Mouse (Mus musculus) midbrain, embryonic 14.5 days (tissue): ENCODE data around the gene Zbtb24. TPM values are rescaled to one million over a fixed set of nuclear protein-coding genes. Genes with fewer than 3 reads are reported as not detected.
"Not testable (repeated sequence)": the region's sequence is repeated elsewhere in the genome, so short reads cannot be mapped to it uniquely, and the experiment has no call there.

ENCODE experiments used
- ATAC-seq: fragments of 200-750 bp; cut with Nextera tagmentation; 2 replicates; pipeline ENCODE4 v1.8.0; 2017; ENCODE audit warnings: moderate number of reproducible peaks, moderate library complexity; ENCODE audit not compliant: low FRiP score, low TSS enrichment
- DNase-seq: peaks from one replicate; pipeline ENCODE4 v3.0.0-alpha.2; 2015
- H3K27ac ChIP-seq: fragments of 300-500 bp; sonication (generic); replicated peaks from 2 replicates; pipeline ENCODE4 v1.5.1; 2014; ENCODE audit warnings: mild to moderate bottlenecking, low read depth, low read length, moderate library complexity
- H3K27me3 ChIP-seq: fragments of 300-500 bp; sonication (generic); 2 replicates; pipeline ENCODE4 v1.6.1; 2014; ENCODE audit warnings: low read length, control low read depth, mixed read lengths; ENCODE audit not compliant: control insufficient read depth, insufficient read depth
- H3K36me3 ChIP-seq: fragments of 300-500 bp; sonication (generic); 2 replicates; pipeline ENCODE4 v1.6.1; 2014; ENCODE audit warnings: low read length, control low read depth; ENCODE audit not compliant: control insufficient read depth, insufficient read depth
- H3K4me1 ChIP-seq: fragments of 300-500 bp; sonication (generic); 2 replicates; pipeline ENCODE4 v1.6.1; 2014; ENCODE audit warnings: mild to moderate bottlenecking, antibody characterized with exemption, low read length, control low read depth; ENCODE audit not compliant: control insufficient read depth, insufficient read depth
- H3K4me2 ChIP-seq: fragments of 300-500 bp; sonication (generic); 2 replicates; pipeline ENCODE4 v1.6.1; 2014; ENCODE audit warnings: mild to moderate bottlenecking, low read length, moderate library complexity
- H3K4me3 ChIP-seq: fragments of 300-500 bp; sonication (generic); replicated peaks from 2 replicates; pipeline ENCODE4 v1.5.1; 2014; ENCODE audit warnings: low read depth, low read length
- H3K9ac ChIP-seq: fragments of 300-500 bp; sonication (generic); replicated peaks from 2 replicates; pipeline ENCODE4 v1.6.1; 2014; ENCODE audit warnings: mild to moderate bottlenecking, low read length, moderate library complexity
- H3K9me3 ChIP-seq: fragments of 300-500 bp; sonication (generic); 2 replicates; pipeline ENCODE4 v1.6.1; 2016; ENCODE audit warnings: low read length, control low read depth, mixed read lengths; ENCODE audit not compliant: control insufficient read depth
- WGBS: fragments of 180-500 bp; shearing (Covaris S2); extraction: QIAGEN DNeasy Blood & Tissue Kit; methylation state at CpG from one replicate; pipeline ENCODE4 v1.1.7; 2014; 5-methylcytosine and 5-hydroxymethylcytosine counted together
- polyA plus RNA-seq: library from polyadenylated mRNA; unstranded; fragments of >200 nt; fragmentation: Nextera tagmentation; extraction: Ambion mirVana; gene quantifications from 2 replicates; pipeline ENCODE4 v1.2.1, GENCODE M21; 2014

Gene Zbtb24
- polyA plus RNA-seq, result 18.5 and 20.5 TPM in 2 replicates

DNA sequence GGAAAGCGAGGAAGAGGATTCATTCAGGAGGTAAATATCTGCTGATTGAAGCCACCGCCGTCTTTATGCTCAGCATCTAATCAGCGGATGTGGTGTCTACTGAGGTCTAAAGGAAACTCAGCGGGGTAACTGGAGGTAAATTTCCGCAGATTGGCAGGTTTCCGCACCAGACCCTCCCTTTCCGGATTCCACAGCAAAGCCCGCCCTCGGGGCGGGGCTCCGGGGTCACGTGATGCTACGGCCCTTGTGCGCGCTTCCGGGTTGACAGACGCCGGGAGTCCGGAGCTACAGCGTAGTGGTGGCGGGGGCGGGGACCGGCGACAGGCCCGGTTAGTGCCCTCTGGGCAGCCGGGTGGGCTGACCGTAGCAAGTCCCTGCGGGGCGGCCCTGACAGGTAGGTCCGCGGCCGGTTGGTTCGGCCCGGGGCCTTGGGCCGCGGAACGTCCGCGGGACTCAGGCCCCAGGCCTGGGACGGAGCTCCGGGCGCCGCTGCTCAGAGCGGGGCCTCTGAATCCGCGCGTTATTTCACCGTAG, at the start of gene Zbtb24:
Gene Zbtb24, plus strand, starts transcription at position 247 of the 534 bp plus-strand sequence.
- WGBS, result under 1% methylated on average over 49 of the region's 49 CpGs
- Histone ChIP-seq H3K27ac (peak within 1 kb of the TSS; percentile 82), H3K36me3 (peaks cover 24% of the 10 kb centered on the region), H3K4me1 (peaks cover 26% of the 10 kb centered on the region), H3K4me2 (peak within 1 kb of the TSS; percentile 82), H3K9ac (peak within 1 kb of the TSS; percentile 80), H3K9me3 (no peaks in the 10 kb centered on the region), H3K4me3 (peak within 1 kb of the TSS; percentile 88), H3K27me3 (no peaks in the 10 kb centered on the region)
- DNase-seq (peak; percentile 99), ATAC-seq (peak; percentile 95)

DNA sequence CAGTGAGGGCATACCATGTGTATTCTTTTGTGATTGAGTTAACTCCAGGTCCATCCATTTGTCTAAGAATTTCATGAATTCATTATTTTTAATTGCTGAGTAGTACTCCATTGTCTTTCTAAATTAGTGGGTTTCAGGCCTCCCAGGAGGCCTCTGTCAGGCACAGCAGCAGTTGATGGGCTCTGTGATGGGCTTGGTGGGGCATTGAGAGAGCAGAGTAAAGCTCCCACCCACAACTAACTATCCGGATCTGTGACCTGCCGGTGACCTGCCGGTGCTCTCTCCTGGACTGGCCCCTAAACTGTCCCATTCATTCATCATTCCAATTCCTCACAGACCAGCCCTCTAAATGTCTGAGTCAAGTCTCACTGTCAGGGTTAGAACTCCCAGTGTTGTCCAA, 49.1 kb upstream of the Zbtb24 start:
- Histone ChIP-seq H3K4me1 (no peaks in the 10 kb centered on the region), H3K4me3 (no peak overlapping the region), H3K36me3 (no peaks in the 10 kb centered on the region), H3K9me3 (no peaks in the 10 kb centered on the region), H3K27me3 (no peaks in the 10 kb centered on the region), H3K4me2 (no peak overlapping the region), H3K9ac (no peak overlapping the region), H3K27ac (no peak overlapping the region)
- 94% methylated on average over 3 of the region's 3 CpGs for WGBS
- ATAC-seq, result no peak
- DNase-seq, result no peak

DNA sequence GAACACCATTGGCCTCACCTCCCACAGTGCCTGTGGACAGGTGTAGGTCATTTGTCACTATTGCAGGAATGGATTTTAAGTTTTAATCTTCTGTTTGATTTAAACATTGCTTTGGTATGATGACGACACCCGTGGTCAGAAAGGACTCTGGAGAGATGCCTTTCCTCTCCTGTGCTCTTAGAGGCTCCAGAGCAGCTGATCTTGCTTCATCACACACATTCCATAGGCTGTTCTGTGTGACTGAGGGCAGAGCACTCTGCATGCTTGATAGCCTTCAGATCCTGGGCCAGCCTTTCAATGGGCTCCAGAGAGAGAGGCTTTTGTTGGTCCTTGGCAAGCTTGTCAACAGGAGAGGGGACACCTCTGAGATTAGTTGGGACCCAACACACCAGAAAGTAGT, 46.8 kb upstream of the Zbtb24 start:
- no peak overlapping the region for H3K27ac ChIP-seq
- no peaks in the 10 kb centered on the region for H3K27me3 ChIP-seq
- DNase-seq (no peak), ATAC-seq (no peak)
- H3K4me1 ChIP-seq, result no peaks in the 10 kb centered on the region
- no peak overlapping the region for H3K4me2 ChIP-seq
- no peak overlapping the region for H3K9ac ChIP-seq
- WGBS, result 74% methylated on average over 2 of the region's 2 CpGs
- H3K4me3 ChIP-seq, result no peak overlapping the region
- H3K9me3 ChIP-seq, result no peaks in the 10 kb centered on the region
- H3K36me3 ChIP-seq, result no peaks in the 10 kb centered on the region

DNA sequence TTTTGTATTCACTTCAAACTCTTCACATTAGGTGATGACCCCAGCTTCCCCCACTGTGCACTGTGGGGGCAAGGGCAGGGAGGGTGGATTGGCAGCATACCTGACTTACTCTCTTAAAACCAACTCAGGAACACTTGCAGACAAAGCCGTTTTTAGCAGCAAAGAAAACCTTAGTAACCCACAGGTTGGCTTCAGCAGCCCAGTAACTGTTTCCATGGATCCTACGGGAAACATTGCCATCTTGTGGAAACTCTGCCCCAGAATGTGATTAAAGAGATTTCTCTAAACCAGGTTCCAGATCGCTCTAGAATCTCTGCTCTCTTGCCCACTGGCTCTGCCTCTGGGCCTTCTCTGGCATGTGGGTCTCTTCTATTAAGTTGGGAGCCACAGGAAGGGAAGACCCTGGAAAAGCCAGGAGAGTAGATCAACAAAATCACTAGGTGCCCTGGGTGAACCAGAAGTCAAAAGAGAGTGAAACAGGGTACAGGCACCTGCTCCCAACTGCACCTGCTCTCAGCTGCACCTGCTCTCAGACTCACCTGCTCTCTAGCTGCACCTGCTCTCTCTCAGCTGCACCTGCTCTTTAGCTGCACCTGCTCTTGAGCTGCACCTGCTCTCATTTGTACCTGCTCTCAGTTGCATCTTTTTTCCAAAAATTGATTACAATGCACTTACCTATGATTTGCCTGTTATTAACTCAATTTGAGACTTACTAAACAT, 46.1 kb upstream of the Zbtb24 start:
- Histone ChIP-seq H3K9ac (no peak overlapping the region), H3K4me2 (no peak overlapping the region), H3K27me3 (no peaks in the 10 kb centered on the region), H3K27ac (no peak overlapping the region), H3K9me3 (no peaks in the 10 kb centered on the region), H3K4me3 (no peak overlapping the region), H3K4me1 (no peaks in the 10 kb centered on the region), H3K36me3 (no peaks in the 10 kb centered on the region)
- ATAC-seq (no peak), DNase-seq (peak; percentile 51)
- WGBS, result 46% methylated on average over 3 of the region's 3 CpGs

DNA sequence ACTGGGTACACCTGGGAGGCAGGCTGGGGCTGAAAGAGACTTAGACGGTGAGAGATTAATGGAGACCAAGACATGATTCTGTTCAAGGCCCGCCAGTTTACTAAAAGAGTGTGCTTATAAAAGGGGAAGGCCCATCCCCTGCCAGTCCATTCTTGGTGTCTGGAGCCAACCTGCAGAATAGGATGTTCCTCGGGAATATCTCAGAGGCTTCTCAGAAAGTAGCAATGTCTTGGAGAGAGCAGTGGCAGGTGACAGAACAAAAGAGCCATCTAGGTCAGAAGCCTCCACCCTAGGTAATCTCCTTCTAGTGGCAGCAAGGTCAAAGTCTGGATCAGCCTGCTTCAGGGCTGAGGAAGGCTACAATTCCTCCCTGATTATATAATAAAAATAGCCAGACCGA, 40.0 kb upstream of the Zbtb24 start:
- not testable (repeated sequence) for H3K27me3 ChIP-seq, H3K27ac ChIP-seq, H3K9ac ChIP-seq, H3K36me3 ChIP-seq, H3K4me1 ChIP-seq, H3K4me2 ChIP-seq, H3K9me3 ChIP-seq, DNase-seq, ATAC-seq, H3K4me3 ChIP-seq
- WGBS, result 92% methylated on average over 4 of the region's 4 CpGs

DNA sequence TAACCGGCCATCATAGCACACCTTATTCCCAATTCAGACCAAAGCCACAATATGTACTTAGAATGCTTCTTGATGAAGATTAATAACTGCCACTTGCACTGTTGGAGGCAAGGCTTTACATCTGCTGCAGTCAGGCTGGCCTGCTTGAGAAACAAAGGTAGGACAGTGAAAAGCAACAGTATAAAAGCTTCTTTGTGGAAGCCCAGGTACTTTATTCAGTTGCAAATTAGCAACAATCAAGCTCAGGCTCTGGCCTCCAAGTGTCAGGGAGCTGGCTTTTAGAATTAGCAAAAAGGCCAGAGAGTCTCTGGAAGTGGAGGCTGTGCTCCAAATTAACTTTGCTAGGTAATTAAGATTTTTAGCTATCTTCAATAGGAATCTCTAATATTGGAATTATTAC, 39.4 kb upstream of the Zbtb24 start:
- DNase-seq, ATAC-seq, H3K4me1 ChIP-seq, H3K9ac ChIP-seq, H3K27me3 ChIP-seq, H3K36me3 ChIP-seq, H3K4me2 ChIP-seq, H3K27ac ChIP-seq, H3K4me3 ChIP-seq, H3K9me3 ChIP-seq: not testable (repeated sequence)
- 88% methylated on average over 1 of the region's 1 CpGs for WGBS

DNA sequence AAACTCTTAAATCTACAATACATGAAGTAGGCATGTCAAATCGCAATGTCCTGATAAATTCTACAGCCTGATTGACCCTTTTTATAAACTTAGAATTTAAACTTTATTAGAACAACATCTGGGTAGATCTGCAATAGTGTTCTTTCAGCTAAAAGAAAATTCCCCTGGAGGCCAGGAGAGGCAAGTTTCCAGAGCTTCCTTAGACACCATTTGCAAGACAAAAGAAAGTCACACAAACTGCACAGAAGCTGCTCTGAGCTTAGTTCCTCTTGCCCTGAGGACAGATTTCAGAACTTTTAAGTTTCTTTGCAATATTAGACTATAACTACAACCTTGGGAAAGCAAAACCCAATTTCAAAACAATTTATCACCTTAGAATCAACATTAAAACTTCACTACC, 36.7 kb upstream of the Zbtb24 start:
- H3K27ac ChIP-seq, H3K27me3 ChIP-seq, H3K9ac ChIP-seq, H3K4me3 ChIP-seq, H3K36me3 ChIP-seq, H3K4me2 ChIP-seq, DNase-seq, H3K4me1 ChIP-seq, ATAC-seq: not testable (repeated sequence)
- peaks cover 10% of the 10 kb centered on the region; the same call in 1 of the 2 replicates for H3K9me3 ChIP-seq
- 89% methylated on average over 1 of the region's 1 CpGs for WGBS

DNA sequence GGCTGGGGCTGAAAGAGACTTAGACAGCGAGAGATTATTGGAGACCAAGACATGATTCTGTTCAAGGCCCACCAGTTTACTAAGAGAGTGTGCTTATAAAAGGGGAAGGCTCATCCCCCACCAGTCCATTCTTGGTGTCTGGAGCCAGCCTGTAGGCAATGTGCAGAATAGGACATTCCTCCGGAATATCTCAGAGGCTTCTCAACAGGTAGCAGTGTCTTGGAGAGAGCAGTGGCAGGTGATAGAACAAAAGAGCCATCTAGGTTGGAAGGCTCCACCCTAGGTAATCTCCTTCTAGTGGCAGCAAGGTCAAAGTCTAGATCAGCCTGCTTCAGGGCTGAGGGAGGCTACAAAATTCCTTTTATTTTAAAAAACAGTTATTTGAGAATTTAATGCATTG, 34.8 kb upstream of the Zbtb24 start:
- not testable (repeated sequence) for DNase-seq, H3K9me3 ChIP-seq, H3K27ac ChIP-seq, H3K9ac ChIP-seq, ATAC-seq, H3K4me3 ChIP-seq, H3K27me3 ChIP-seq, H3K4me2 ChIP-seq, H3K36me3 ChIP-seq, H3K4me1 ChIP-seq
- 87% methylated on average over 2 of the region's 2 CpGs for WGBS
